ENCODE assay signal across 11 mouse cellular contexts in the genomic region with DNA sequence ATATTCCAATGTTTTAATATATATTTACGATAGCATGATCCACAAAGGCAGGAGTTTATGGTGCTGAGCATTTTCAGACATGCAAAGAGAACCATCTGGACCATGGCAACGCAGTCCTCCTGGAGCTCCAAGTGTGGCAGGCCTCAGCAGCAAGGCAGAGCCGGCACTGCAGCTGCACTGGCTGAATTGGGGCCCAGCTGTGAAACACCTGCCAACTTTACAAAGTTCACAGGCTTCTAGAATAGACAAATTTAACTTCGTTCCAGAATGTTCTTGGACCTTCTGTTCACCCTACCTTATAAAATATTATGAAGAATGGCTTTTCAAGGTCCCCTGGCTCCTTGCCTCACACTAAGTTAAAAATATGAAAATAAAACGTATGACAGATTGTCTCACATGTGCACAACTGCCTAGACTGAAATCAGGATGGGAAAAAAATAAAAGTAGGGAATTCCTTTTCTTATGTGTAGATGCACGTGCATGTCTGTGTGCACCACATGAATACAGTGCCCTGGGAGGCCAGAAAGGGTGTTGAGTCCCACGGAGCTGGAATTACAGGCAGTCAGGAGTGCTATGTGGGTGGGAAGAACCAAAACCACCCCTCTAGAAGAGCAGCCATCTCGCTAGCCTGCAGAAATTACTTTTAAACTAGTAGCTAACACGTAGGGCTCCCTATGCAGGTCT.
DNase-seq lines count a peak whose midpoint lies in the region; ATAC-seq and TF ChIP-seq lines count a peak whose summit lies in the region.
"Had no signal": no experiment of that assay in that cellular context is flagged by ENCODE, and none has a peak within 500 bp of the region (broad histone marks: within the 10 kb centered on the region; RNA-seq: fewer than 3 reads in every experiment).

No protein-coding gene starts in this region.

- TF ChIP-seq CTCF in heart, adult 2 months (IDR thresholded peaks at IDR 0.05), result no peak
- TF ChIP-seq CTCF in lung, postnatal 0 days (IDR thresholded peaks at IDR 0.05), result no peak

- TF ChIP-seq EP300 in heart, adult 2 months (IDR thresholded peaks at IDR 0.05; ENCODE audit: insufficient read depth, low read depth, low read length), result no peak
- TF ChIP-seq EP300 in lung, postnatal 0 days (IDR thresholded peaks at IDR 0.05), result no peak

- no peak overlapping the region for H3K4me3 ChIP-seq in heart, adult 2 months
- no peak overlapping the region for H3K4me3 ChIP-seq in heart, embryonic 12.5 days
- H3K4me3 ChIP-seq in lung, postnatal 0 days (ENCODE audit: low read depth, low read length), result no peak overlapping the region
- H3K4me3 ChIP-seq in neural tube, embryonic 13.5 days, result no peak overlapping the region
- H3K4me3 ChIP-seq: embryonic facial prominence, embryonic 12.5 days; megakaryocyte, embryonic 14.5 days had no signal

- H3K4me2 ChIP-seq in heart, embryonic 12.5 days, result no peak overlapping the region
- H3K4me2 ChIP-seq in lung, postnatal 0 days (replicated peaks; ENCODE audit: low read depth, low read length), result no peak overlapping the region
- H3K4me2 ChIP-seq in neural tube, embryonic 13.5 days, result no peak overlapping the region
- H3K4me2 ChIP-seq: embryonic facial prominence, embryonic 12.5 days had no signal

- no peak for ATAC-seq in heart, embryonic 12.5 days (ENCODE audit: insufficient number of reproducible peaks, low FRiP score)
- no peak for ATAC-seq in lung, postnatal 0 days
- ATAC-seq in neural tube, embryonic 13.5 days (ENCODE audit: low read depth), result peak; percentile 71; the same call in 1 of the 2 replicates

- 50% methylated on average over 9 of the region's 9 CpGs for WGBS in heart, adult 2 months
- 65% methylated on average over 9 of the region's 9 CpGs for WGBS in heart, embryonic 12.5 days
- 47% methylated on average over 9 of the region's 9 CpGs for WGBS in lung, postnatal 0 days
- WGBS in neural tube, embryonic 13.5 days, result 49% methylated on average over 9 of the region's 9 CpGs

- no peak for TF ChIP-seq POLR2A in heart, adult 2 months (IDR thresholded peaks at IDR 0.05; ENCODE audit: insufficient read depth, low read depth, low read length)

- no peaks in the 10 kb centered on the region for H3K79me2 ChIP-seq in heart, adult 2 months (replicated peaks; ENCODE audit: control insufficient read depth, insufficient read depth, low read length)

- no peak overlapping the region for H3K27ac ChIP-seq in heart, adult 2 months
- H3K27ac ChIP-seq in heart, embryonic 12.5 days (ENCODE audit: poor library complexity, severe bottlenecking), result no peak overlapping the region
- H3K27ac ChIP-seq in lung, postnatal 0 days (ENCODE audit: low read length), result no peak overlapping the region
- peak overlapping the region; percentile 52 for H3K27ac ChIP-seq in neural tube, embryonic 13.5 days (replicated peaks)
- H3K27ac ChIP-seq: embryonic facial prominence, embryonic 12.5 days had no signal

- no peaks in the 10 kb centered on the region; the same call in 1 of the 2 replicates for H3K4me1 ChIP-seq in heart, adult 2 months (ENCODE audit: control insufficient read depth, insufficient read depth, low read length)
- no peaks in the 10 kb centered on the region for H3K4me1 ChIP-seq in heart, embryonic 12.5 days (replicated peaks)
- H3K4me1 ChIP-seq in lung, postnatal 0 days (ENCODE audit: insufficient read depth, low read depth, low read length), result no peaks in the 10 kb centered on the region
- peaks cover 9% of the 10 kb centered on the region for H3K4me1 ChIP-seq in neural tube, embryonic 13.5 days (replicated peaks)
- H3K4me1 ChIP-seq: embryonic facial prominence, embryonic 12.5 days; megakaryocyte, embryonic 14.5 days had no signal

- intact Hi-C loops in heart, adult 2 months (cut with DNase I), result no loop called here

- no peaks in the 10 kb centered on the region for H3K27me3 ChIP-seq in heart, adult 2 months (ENCODE audit: control insufficient read depth, insufficient read depth, low read length)
- no peaks in the 10 kb centered on the region for H3K27me3 ChIP-seq in heart, embryonic 12.5 days (replicated peaks)
- no peaks in the 10 kb centered on the region for H3K27me3 ChIP-seq in lung, postnatal 0 days (replicated peaks; ENCODE audit: insufficient read depth, low read length)
- peaks cover 60% of the 10 kb centered on the region for H3K27me3 ChIP-seq in neural tube, embryonic 13.5 days

- no peaks in the 10 kb centered on the region for H3K36me3 ChIP-seq in heart, adult 2 months (ENCODE audit: control insufficient read depth, insufficient read depth, low read length)
- no peaks in the 10 kb centered on the region for H3K36me3 ChIP-seq in heart, embryonic 12.5 days
- H3K36me3 ChIP-seq in lung, postnatal 0 days (ENCODE audit: insufficient read depth, low read length), result no peaks in the 10 kb centered on the region
- H3K36me3 ChIP-seq in neural tube, embryonic 13.5 days, result no peaks in the 10 kb centered on the region
- H3K36me3 ChIP-seq: embryonic facial prominence, embryonic 12.5 days had no signal

- H3K9me3 ChIP-seq in heart, embryonic 12.5 days (replicated peaks), result no peaks in the 10 kb centered on the region
- no peaks in the 10 kb centered on the region for H3K9me3 ChIP-seq in lung, postnatal 0 days (ENCODE audit: low read length)
- no peaks in the 10 kb centered on the region for H3K9me3 ChIP-seq in neural tube, embryonic 13.5 days
- H3K9me3 ChIP-seq: embryonic facial prominence, embryonic 12.5 days; megakaryocyte, embryonic 14.5 days had no signal

- peak; percentile 14 to 26 for DNase-seq in heart, adult 2 months
- peak; percentile 7 for DNase-seq in lung, postnatal 36 days
- DNase-seq in lung, postnatal 0 days (ENCODE audit: low spot score), result no peak
- DNase-seq in gastrocnemius, postnatal 10 days, result peak; percentile 22
- no peak for DNase-seq in cerebellum, adult 9-10 months
- DNase-seq in cerebellum, postnatal 25 days, result no peak
- DNase-seq: liver had no signal

- H3K9ac ChIP-seq in heart, adult 2 months (ENCODE audit: low read depth, low read length), result no peak overlapping the region
- no peak overlapping the region for H3K9ac ChIP-seq in heart, embryonic 12.5 days
- H3K9ac ChIP-seq in lung, postnatal 0 days (replicated peaks; ENCODE audit: low read depth), result no peak overlapping the region
- no peak overlapping the region for H3K9ac ChIP-seq in neural tube, embryonic 13.5 days
- H3K9ac ChIP-seq: embryonic facial prominence, embryonic 12.5 days had no signal

Comparison
In these comparisons a context has a peak if more than half of its experiments do, and no peak if none do; other contexts are left out.
1. DNase-seq: peak in heart, adult 2 months (2 of 2), lung, postnatal 36 days (single experiment) and gastrocnemius, postnatal 10 days (single experiment); none in lung, postnatal 0 days (single experiment), cerebellum, adult 9-10 months (single experiment) and cerebellum, postnatal 25 days (0 of 2).